Mouse (Mus musculus) bone marrow macrophage, adult 2 months (primary cell): ENCODE results near the gene Akap6.

Source experiments
- CTCF ChIP-seq: IDR thresholded peaks from 2 replicates; pipeline ENCODE4 v1.5.1; 2012; ENCODE audit warnings: low read depth, mild to moderate bottlenecking, low read length, moderate library complexity
- POLR2A ChIP-seq: IDR thresholded peaks from 2 replicates; pipeline ENCODE4 v1.6.1; 2012; ENCODE audit warnings: mild to moderate bottlenecking, low read depth, low read length, borderline replicate concordance

GRCm38 (mm10) chr12:52671943-52672342 is 27.2 kb upstream of the Akap6 start:
- TF ChIP-seq CTCF (no peak), POLR2A (no peak)
